Mouse (Mus musculus): ENCODE results near the gene Zc3h18. TPM values are rescaled to one million over a fixed set of nuclear protein-coding genes. Genes with fewer than 3 reads are reported as not detected.

The Zc3h18 gene
- polyA plus RNA-seq, 1 experiment from 2014 or later: 20.4 TPM

- Histone ChIP-seq H3K9me3 (ENCODE audit: control insufficient read depth, low read length) (no peaks in the 10 kb centered on the region), H3K4me2 (ENCODE audit: low read depth, low read length) (no peak overlapping the region), H3K4me3 (ENCODE audit: low read depth, low read length) (no peak overlapping the region), H3K27ac (ENCODE audit: low read depth, low read length) (no peak overlapping the region), H3K27me3 (ENCODE audit: control insufficient read depth, insufficient read depth, low read length) (no peaks in the 10 kb centered on the region), H3K36me3 (ENCODE audit: control insufficient read depth, insufficient read depth, low read length) (no peaks in the 10 kb centered on the region), H3K9ac (replicated peaks; ENCODE audit: low read depth, low read length) (no peak overlapping the region), H3K4me1 (ENCODE audit: control insufficient read depth, insufficient read depth, low read length) (no peaks in the 10 kb centered on the region)
- 58% methylated on average over 11 of the region's 11 CpGs for WGBS
- ATAC-seq (ENCODE audit: low read depth): no peak
Observed at GRCm38 (mm10) chr8:122357202-122357601, 19.2 kb upstream of the Zc3h18 start.

- H3K27ac ChIP-seq (ENCODE audit: low read depth, low read length): no peak overlapping the region
- WGBS: 80% methylated on average over 5 of the region's 5 CpGs
Observed at GRCm38 (mm10) chr8:122357641-122358040, 18.8 kb upstream of the Zc3h18 start.

GRCm38 (mm10) chr8:122359111-122359775, 17.2 kb upstream of the Zc3h18 start:
- no peaks in the 10 kb centered on the region for H3K9me3 ChIP-seq (ENCODE audit: control insufficient read depth, low read length)
- no peak overlapping the region for H3K4me2 ChIP-seq (ENCODE audit: low read depth, low read length)
- H3K27ac ChIP-seq (ENCODE audit: low read depth, low read length): no peak overlapping the region
- no peak overlapping the region for H3K9ac ChIP-seq (replicated peaks; ENCODE audit: low read depth, low read length)
- ATAC-seq (ENCODE audit: low read depth): no peak
- H3K4me1 ChIP-seq (ENCODE audit: control insufficient read depth, insufficient read depth, low read length): no peaks in the 10 kb centered on the region
- H3K27me3 ChIP-seq (ENCODE audit: control insufficient read depth, insufficient read depth, low read length): no peaks in the 10 kb centered on the region
- H3K4me3 ChIP-seq (ENCODE audit: low read depth, low read length): no peak overlapping the region
- 77% methylated on average over 15 of the region's 15 CpGs for WGBS
- H3K36me3 ChIP-seq (ENCODE audit: control insufficient read depth, insufficient read depth, low read length): no peaks in the 10 kb centered on the region

More at GRCm38 (mm10) chr8:122357641-122358040, 18.8 kb upstream of the Zc3h18 start:
- no peak overlapping the region for H3K9ac ChIP-seq (replicated peaks; ENCODE audit: low read depth, low read length)
- H3K4me1 ChIP-seq (ENCODE audit: control insufficient read depth, insufficient read depth, low read length): no peaks in the 10 kb centered on the region
- no peaks in the 10 kb centered on the region for H3K36me3 ChIP-seq (ENCODE audit: control insufficient read depth, insufficient read depth, low read length)
- no peak overlapping the region for H3K4me2 ChIP-seq (ENCODE audit: low read depth, low read length)
- no peak for ATAC-seq (ENCODE audit: low read depth)
- H3K9me3 ChIP-seq (ENCODE audit: control insufficient read depth, low read length): no peaks in the 10 kb centered on the region
- H3K4me3 ChIP-seq (ENCODE audit: low read depth, low read length): no peak overlapping the region
- no peaks in the 10 kb centered on the region for H3K27me3 ChIP-seq (ENCODE audit: control insufficient read depth, insufficient read depth, low read length)

- H3K4me3 ChIP-seq (ENCODE audit: low read depth, low read length): no peak within 1 kb of the TSS
- no peak for ATAC-seq (ENCODE audit: low read depth)
- 74% methylated on average over 7 of the region's 7 CpGs for WGBS
- no peak within 1 kb of the TSS for H3K4me2 ChIP-seq (ENCODE audit: low read depth, low read length)
- H3K9me3 ChIP-seq (ENCODE audit: control insufficient read depth, low read length): no peaks in the 10 kb centered on the region
- H3K27me3 ChIP-seq (ENCODE audit: control insufficient read depth, insufficient read depth, low read length): no peaks in the 10 kb centered on the region
- no peaks in the 10 kb centered on the region for H3K4me1 ChIP-seq (ENCODE audit: control insufficient read depth, insufficient read depth, low read length)
- no peaks in the 10 kb centered on the region for H3K36me3 ChIP-seq (ENCODE audit: control insufficient read depth, insufficient read depth, low read length)
- no peak within 1 kb of the TSS for H3K27ac ChIP-seq (ENCODE audit: low read depth, low read length)
- no peak within 1 kb of the TSS for H3K9ac ChIP-seq (replicated peaks; ENCODE audit: low read depth, low read length)
Observed at GRCm38 (mm10) chr8:122360696-122361416, 15.6 kb upstream of the Zc3h18 start, which contains the start of gene Trhr2. TSS of gene Trhr2 (minus strand) at chr8:122360746.

GRCm38 (mm10) chr8:122362271-122362670, 14.1 kb upstream of the Zc3h18 start:
- 53% methylated on average over 5 of the region's 5 CpGs for WGBS
- Histone ChIP-seq H3K4me2 (ENCODE audit: low read depth, low read length) (no peak overlapping the region), H3K27me3 (ENCODE audit: control insufficient read depth, insufficient read depth, low read length) (no peaks in the 10 kb centered on the region), H3K4me3 (ENCODE audit: low read depth, low read length) (no peak overlapping the region), H3K9me3 (ENCODE audit: control insufficient read depth, low read length) (no peaks in the 10 kb centered on the region), H3K36me3 (ENCODE audit: control insufficient read depth, insufficient read depth, low read length) (no peaks in the 10 kb centered on the region), H3K27ac (ENCODE audit: low read depth, low read length) (no peak overlapping the region), H3K4me1 (ENCODE audit: control insufficient read depth, insufficient read depth, low read length) (no peaks in the 10 kb centered on the region), H3K9ac (replicated peaks; ENCODE audit: low read depth, low read length) (no peak overlapping the region)
- no peak for ATAC-seq (ENCODE audit: low read depth)

GRCm38 (mm10) chr8:122362967-122363366, 13.4 kb upstream of the Zc3h18 start:
- no peak for ATAC-seq (ENCODE audit: low read depth)
- Histone ChIP-seq H3K4me1 (ENCODE audit: control insufficient read depth, insufficient read depth, low read length) (no peaks in the 10 kb centered on the region), H3K4me3 (ENCODE audit: low read depth, low read length) (no peak overlapping the region), H3K27ac (ENCODE audit: low read depth, low read length) (no peak overlapping the region), H3K9me3 (ENCODE audit: control insufficient read depth, low read length) (no peaks in the 10 kb centered on the region), H3K9ac (replicated peaks; ENCODE audit: low read depth, low read length) (no peak overlapping the region), H3K27me3 (ENCODE audit: control insufficient read depth, insufficient read depth, low read length) (no peaks in the 10 kb centered on the region), H3K36me3 (ENCODE audit: control insufficient read depth, insufficient read depth, low read length) (no peaks in the 10 kb centered on the region), H3K4me2 (ENCODE audit: low read depth, low read length) (no peak overlapping the region)
- 42% methylated on average over 8 of the region's 8 CpGs for WGBS

GRCm38 (mm10) chr8:122368494-122368893, 7.9 kb upstream of the Zc3h18 start:
- Histone ChIP-seq H3K4me1 (ENCODE audit: control insufficient read depth, insufficient read depth, low read length) (no peaks in the 10 kb centered on the region), H3K9me3 (ENCODE audit: control insufficient read depth, low read length) (no peaks in the 10 kb centered on the region), H3K27ac (ENCODE audit: low read depth, low read length) (no peak overlapping the region), H3K4me2 (ENCODE audit: low read depth, low read length) (no peak overlapping the region), H3K4me3 (ENCODE audit: low read depth, low read length) (no peak overlapping the region), H3K9ac (replicated peaks; ENCODE audit: low read depth, low read length) (no peak overlapping the region), H3K27me3 (ENCODE audit: control insufficient read depth, insufficient read depth, low read length) (no peaks in the 10 kb centered on the region), H3K36me3 (ENCODE audit: control insufficient read depth, insufficient read depth, low read length) (no peaks in the 10 kb centered on the region)
- WGBS: 84% methylated on average over 10 of the region's 10 CpGs
- ATAC-seq (ENCODE audit: low read depth): no peak

GRCm38 (mm10) chr8:122369665-122370064, 6.7 kb upstream of the Zc3h18 start:
- no peak overlapping the region for H3K9ac ChIP-seq (replicated peaks; ENCODE audit: low read depth, low read length)
- no peaks in the 10 kb centered on the region for H3K9me3 ChIP-seq (ENCODE audit: control insufficient read depth, low read length)
- no peaks in the 10 kb centered on the region for H3K4me1 ChIP-seq (ENCODE audit: control insufficient read depth, insufficient read depth, low read length)
- 15% methylated on average over 9 of the region's 9 CpGs for WGBS
- peak; percentile 28; the same call in 1 of the 2 replicates for ATAC-seq (ENCODE audit: low read depth)
- no peaks in the 10 kb centered on the region for H3K36me3 ChIP-seq (ENCODE audit: control insufficient read depth, insufficient read depth, low read length)
- no peak overlapping the region for H3K27ac ChIP-seq (ENCODE audit: low read depth, low read length)
- H3K4me2 ChIP-seq (ENCODE audit: low read depth, low read length): no peak overlapping the region
- no peaks in the 10 kb centered on the region for H3K27me3 ChIP-seq (ENCODE audit: control insufficient read depth, insufficient read depth, low read length)
- no peak overlapping the region for H3K4me3 ChIP-seq (ENCODE audit: low read depth, low read length)

GRCm38 (mm10) chr8:122371706-122372105, 4.7 kb upstream of the Zc3h18 start:
- H3K4me3 ChIP-seq (ENCODE audit: low read depth, low read length): no peak overlapping the region
- H3K4me1 ChIP-seq (ENCODE audit: control insufficient read depth, insufficient read depth, low read length): no peaks in the 10 kb centered on the region
- ATAC-seq (ENCODE audit: low read depth): no peak
- no peak overlapping the region for H3K9ac ChIP-seq (replicated peaks; ENCODE audit: low read depth, low read length)
- H3K36me3 ChIP-seq (ENCODE audit: control insufficient read depth, insufficient read depth, low read length): no peaks in the 10 kb centered on the region
- WGBS: 84% methylated on average over 6 of the region's 6 CpGs
- H3K27ac ChIP-seq (ENCODE audit: low read depth, low read length): no peak overlapping the region
- H3K4me2 ChIP-seq (ENCODE audit: low read depth, low read length): no peak overlapping the region
- H3K27me3 ChIP-seq (ENCODE audit: control insufficient read depth, insufficient read depth, low read length): no peaks in the 10 kb centered on the region
- no peaks in the 10 kb centered on the region for H3K9me3 ChIP-seq (ENCODE audit: control insufficient read depth, low read length)
